Mouse (Mus musculus) bone marrow, adult 2 months (tissue): ENCODE measurements around the gene Dph2. TPM values are rescaled to one million over a fixed set of nuclear protein-coding genes. Genes with fewer than 3 reads are reported as not detected.

Experiments
- H3K27ac ChIP-seq: fragments of 200-500 bp; 2 replicates; pipeline ENCODE4 v1.5.1; 2012; ENCODE audit warnings: low read depth, mild to moderate bottlenecking, control low read depth, inconsistent platforms, low read length; ENCODE audit not compliant: control insufficient read depth, poor library complexity, insufficient read depth
- H3K4me1 ChIP-seq: fragments of 200-500 bp; 2 replicates; pipeline ENCODE4 v1.6.1; 2011; ENCODE audit warnings: low read length; ENCODE audit not compliant: control insufficient read depth, insufficient read depth
- H3K4me3 ChIP-seq: fragments of 200-500 bp; replicated peaks from 2 replicates; pipeline ENCODE3; 2011; ENCODE audit warnings: mild to moderate bottlenecking, low read depth, low read length, control low read depth; ENCODE audit not compliant: control insufficient read depth
- CTCF ChIP-seq: fragments of 200-500 bp; IDR thresholded peaks from 2 replicates; pipeline ENCODE4 v1.5.1; 2011; ENCODE audit warnings: low read length, control low read depth; ENCODE audit not compliant: control insufficient read depth, insufficient read depth
- POLR2A ChIP-seq: fragments of 200-500 bp; IDR thresholded peaks from 2 replicates; pipeline ENCODE4 v1.6.1; 2011; ENCODE audit warnings: low read depth, mild to moderate bottlenecking, control low read depth, low read length, borderline replicate concordance; ENCODE audit not compliant: control insufficient read depth
- WGBS: fragments of 180-500 bp; shearing (Covaris S2); methylation state at CpG from one replicate; pipeline ENCODE4 v1.1.7; 2018; 5-methylcytosine and 5-hydroxymethylcytosine counted together
- polyA plus RNA-seq: library from polyadenylated mRNA; stranded (reverse); fragments of >200 nt; gene quantifications from 2 replicates; pipeline ENCODE4 v1.2.4, GENCODE M21; 2011; ENCODE audit warnings: low replicate concordance; ENCODE audit not compliant: missing spikeins, insufficient read depth, insufficient read length

Gene Dph2
- polyA plus RNA-seq, 1 experiment = 7.0 TPM

GRCm38 (mm10) chr4:117873615-117874014 lies 18.2 kb downstream of the Dph2 start:
- TF ChIP-seq CTCF (no peak), POLR2A (no peak)
- no peaks in the 10 kb centered on the region for H3K4me1 ChIP-seq
- WGBS = 89% methylated on average over 9 of the region's 9 CpGs
- no peak overlapping the region for H3K27ac ChIP-seq
- no peak overlapping the region for H3K4me3 ChIP-seq

- Histone ChIP-seq H3K4me3 (no peak within 1 kb of the TSS), H3K4me1 (no peaks in the 10 kb centered on the region; the same call in 1 of the 2 replicates), H3K27ac (no peak within 1 kb of the TSS)
- 32% methylated on average over 14 of the region's 14 CpGs for WGBS
- TF ChIP-seq CTCF (no peak), POLR2A (no peak; the same call in 1 of the 2 replicates)
Measured at GRCm38 (mm10) chr4:117872471-117872886, 19.4 kb downstream of the Dph2 start, which contains the start of gene Ccdc24. Gene Ccdc24, minus strand, starts transcription at chr4:117872557.

GRCm38 (mm10) chr4:117871787-117872186 lies 20.0 kb downstream of the Dph2 start:
- TF ChIP-seq CTCF (no peak), POLR2A (no peak)
- no peak overlapping the region for H3K27ac ChIP-seq

GRCm38 (mm10) chr4:117870437-117870836 lies 21.4 kb downstream of the Dph2 start:
- WGBS = 60% methylated on average over 1 of the region's 1 CpGs
- TF ChIP-seq CTCF (no peak), POLR2A (no peak)
- Histone ChIP-seq H3K4me1 (no peaks in the 10 kb centered on the region; the same call in 1 of the 2 replicates), H3K4me3 (no peak overlapping the region), H3K27ac (no peak overlapping the region)

More at GRCm38 (mm10) chr4:117871787-117872186, 20.0 kb downstream of the Dph2 start:
- no peak overlapping the region for H3K4me3 ChIP-seq
- WGBS = 86% methylated on average over 7 of the region's 7 CpGs
- no peaks in the 10 kb centered on the region; the same call in 1 of the 2 replicates for H3K4me1 ChIP-seq

GRCm38 (mm10) chr4:117869317-117869716 lies 22.5 kb downstream of the Dph2 start:
- TF ChIP-seq POLR2A (no peak), CTCF (no peak)
- no peak overlapping the region for H3K27ac ChIP-seq
- H3K4me1 ChIP-seq = no peaks in the 10 kb centered on the region; the same call in 1 of the 2 replicates
- 83% methylated on average over 9 of the region's 9 CpGs for WGBS
- H3K4me3 ChIP-seq = no peak overlapping the region

GRCm38 (mm10) chr4:117867823-117868222 lies 24.0 kb downstream of the Dph2 start:
- Histone ChIP-seq H3K4me3 (no peak overlapping the region), H3K27ac (no peak overlapping the region), H3K4me1 (no peaks in the 10 kb centered on the region; the same call in 1 of the 2 replicates)
- TF ChIP-seq CTCF (peak; percentile 66), POLR2A (no peak)
- WGBS = 16% methylated on average over 24 of the region's 24 CpGs

GRCm38 (mm10) chr4:117867000-117867399 lies 24.8 kb downstream of the Dph2 start:
- Histone ChIP-seq H3K27ac (no peak overlapping the region), H3K4me3 (no peak overlapping the region), H3K4me1 (no peaks in the 10 kb centered on the region; the same call in 1 of the 2 replicates)
- no peak for TF ChIP-seq CTCF
- TF ChIP-seq POLR2A = no peak
- WGBS = 21% methylated on average over 6 of the region's 6 CpGs

- 40% methylated on average over 9 of the region's 9 CpGs for WGBS
- no peaks in the 10 kb centered on the region; the same call in 1 of the 2 replicates for H3K4me1 ChIP-seq
- TF ChIP-seq POLR2A = no peak
- no peak for TF ChIP-seq CTCF
- H3K4me3 ChIP-seq = no peak overlapping the region
- H3K27ac ChIP-seq = no peak overlapping the region
Measured at GRCm38 (mm10) chr4:117866083-117866482, 25.7 kb downstream of the Dph2 start.

GRCm38 (mm10) chr4:117862823-117863222 lies 29.0 kb downstream of the Dph2 start:
- Histone ChIP-seq H3K4me1 (no peaks in the 10 kb centered on the region; the same call in 1 of the 2 replicates), H3K4me3 (no peak overlapping the region), H3K27ac (no peak overlapping the region)
- TF ChIP-seq POLR2A (no peak), CTCF (no peak)
- 71% methylated on average over 4 of the region's 4 CpGs for WGBS
